Mouse (Mus musculus): Measurements from ENCODE around the gene Kdm1b.

- no peak for TF ChIP-seq POLR2A (IDR thresholded peaks at IDR 0.05; ENCODE audit: borderline replicate concordance, insufficient read depth, low read length)
- no peak for TF ChIP-seq CTCF (IDR thresholded peaks at IDR 0.05; ENCODE audit: borderline replicate concordance, insufficient read depth, low read depth, low read length)
Measured at GRCm38 (mm10) chr13:47129090-47129489, 85.8 kb downstream of the Kdm1b start.
